Mouse (Mus musculus) neutrophil, adult 5-6 weeks (primary cell): Measurements from ENCODE around the gene Bex4. TPM values are rescaled to one million over a fixed set of nuclear protein-coding genes. Genes with fewer than 3 reads are reported as not detected.
"Not testable (repeated sequence)": the region's sequence is repeated elsewhere in the genome, so short reads cannot be mapped to it uniquely, and the experiment has no call there.

Experiments used
- ATAC-seq: fragments of 151-379, 151-347 bp; 2 replicates; pipeline ENCODE4 v1.8.0; 2017; ENCODE audit warnings: mild to moderate bottlenecking, moderate TSS enrichment; ENCODE audit not compliant: insufficient number of reproducible peaks, poor library complexity, low FRiP score, severe bottlenecking; ENCODE audit errors: extremely low read depth
- total RNA-seq: library from RNA; stranded (forward); fragments of 200-1000 nt; gene quantifications from 2 replicates; pipeline ENCODE4 v1.2.3, GENCODE M21; 2017

Gene Bex4
- not detected in 2 replicates for total RNA-seq

GRCm38 (mm10) chrX:136138827-136139639 lies at the start of gene Bex4:
Bex4 (plus strand) TSS chrX:136138996.
- ATAC-seq, result not testable (repeated sequence)

- ATAC-seq, result no peak
Measured at GRCm38 (mm10) chrX:136092497-136093279, 46.1 kb upstream of the Bex4 start.

GRCm38 (mm10) chrX:136094421-136094820 lies 44.4 kb upstream of the Bex4 start:
- no peak for ATAC-seq

- ATAC-seq, result no peak
Measured at GRCm38 (mm10) chrX:136104046-136104723, 34.6 kb upstream of the Bex4 start.

GRCm38 (mm10) chrX:136104724-136105088 lies 34.1 kb upstream of the Bex4 start:
- no peak for ATAC-seq

- ATAC-seq, result no peak
Measured at GRCm38 (mm10) chrX:136107942-136108341, 30.9 kb upstream of the Bex4 start.

GRCm38 (mm10) chrX:136115015-136115414 lies 23.8 kb upstream of the Bex4 start:
- ATAC-seq, result no peak

GRCm38 (mm10) chrX:136115419-136115961 lies 23.3 kb upstream of the Bex4 start:
- ATAC-seq, result no peak

- ATAC-seq, result no peak
Measured at GRCm38 (mm10) chrX:136127038-136127743, 11.6 kb upstream of the Bex4 start.

GRCm38 (mm10) chrX:136127744-136128064 lies 11.1 kb upstream of the Bex4 start:
- no peak for ATAC-seq

- ATAC-seq, result no peak
Measured at GRCm38 (mm10) chrX:136135559-136135958, 3.2 kb upstream of the Bex4 start.

GRCm38 (mm10) chrX:136139640-136140004 lies 826 bp downstream of the Bex4 start:
- not testable (repeated sequence) for ATAC-seq

GRCm38 (mm10) chrX:136141385-136141784 lies 2.6 kb downstream of the Bex4 start:
- ATAC-seq, result no peak

- ATAC-seq, result no peak
Measured at GRCm38 (mm10) chrX:136143711-136144110, 4.9 kb downstream of the Bex4 start.

- no peak for ATAC-seq
Measured at GRCm38 (mm10) chrX:136144195-136144594, 5.4 kb downstream of the Bex4 start.

- ATAC-seq, result no peak
Measured at GRCm38 (mm10) chrX:136170625-136171024, 31.8 kb downstream of the Bex4 start.

GRCm38 (mm10) chrX:136171189-136172117 lies 32.7 kb downstream of the Bex4 start:
- ATAC-seq, result no peak

- 0 out of 2 replicates have a peak, but pooled peaks have one; percentile 13 for ATAC-seq
Measured at GRCm38 (mm10) chrX:136172118-136172551, 33.3 kb downstream of the Bex4 start, which contains the start of gene Tceal8. Tceal8 (minus strand) TSS chrX:136172342.
